Mouse (Mus musculus) liver, embryonic 11.5 days (tissue): ENCODE measurements at regions not wholly inside any gene's neighbourhood (a gene's known extent, or its start where the extent isn't known, plus 50 kb on each side); places are given as distances from the start of the nearest gene placed in this dataset.

Source experiments
- ATAC-seq: fragments of 200-750 bp; cut with Nextera tagmentation; replicated peaks from 2 replicates; pipeline ENCODE4 v1.8.0; 2017; ENCODE audit warnings: moderate number of reproducible peaks, mild to moderate bottlenecking, moderate TSS enrichment, moderate library complexity; ENCODE audit not compliant: low FRiP score
- DNase-seq: peaks from one replicate; pipeline ENCODE4 v3.0.0-alpha.2; 2017; ENCODE audit warnings: low spot score
- H3K27ac ChIP-seq: fragments of 300-500 bp; sonication (generic); 2 replicates; pipeline ENCODE4 v1.5.1; 2014; ENCODE audit warnings: mild to moderate bottlenecking, low read depth, low read length, control low read depth
- H3K27me3 ChIP-seq: fragments of 300-500 bp; sonication (generic); replicated peaks from 2 replicates; pipeline ENCODE4 v1.6.1; 2014; ENCODE audit warnings: low read length, mixed read lengths; ENCODE audit not compliant: control insufficient read depth, insufficient read depth
- H3K36me3 ChIP-seq: fragments of 300-500 bp; sonication (generic); 2 replicates; pipeline ENCODE4 v1.6.1; 2014; ENCODE audit warnings: mild to moderate bottlenecking, low read length, moderate library complexity, mixed read lengths; ENCODE audit not compliant: control insufficient read depth, insufficient read depth
- H3K4me1 ChIP-seq: fragments of 300-500 bp; sonication (generic); replicated peaks from 2 replicates; pipeline ENCODE4 v1.6.1; 2014; ENCODE audit warnings: low read length, mixed read lengths; ENCODE audit not compliant: control insufficient read depth, insufficient read depth
- H3K4me2 ChIP-seq: fragments of 300-500 bp; sonication (generic); 2 replicates; pipeline ENCODE4 v1.6.1; 2014; ENCODE audit warnings: mild to moderate bottlenecking, control low read depth, moderate library complexity
- H3K4me3 ChIP-seq: fragments of 300-500 bp; sonication (generic); 2 replicates; pipeline ENCODE4 v1.5.1; 2014; ENCODE audit warnings: low read depth, low read length, control low read depth
- H3K9ac ChIP-seq: fragments of 300-500 bp; sonication (generic); 2 replicates; pipeline ENCODE4 v1.6.1; 2014; ENCODE audit warnings: low read depth, low read length, control low read depth
- H3K9me3 ChIP-seq: fragments of 300-500 bp; sonication (generic); 2 replicates; pipeline ENCODE4 v1.6.1; 2016; ENCODE audit warnings: low read length, inconsistent platforms, mixed read lengths; ENCODE audit not compliant: control insufficient read depth
- WGBS: fragments of 180-500 bp; shearing (Covaris S2); extraction: QIAGEN DNeasy Blood & Tissue Kit; methylation state at CpG from one replicate; pipeline ENCODE4 v1.1.7; 2014; 5-methylcytosine and 5-hydroxymethylcytosine counted together

DNA sequence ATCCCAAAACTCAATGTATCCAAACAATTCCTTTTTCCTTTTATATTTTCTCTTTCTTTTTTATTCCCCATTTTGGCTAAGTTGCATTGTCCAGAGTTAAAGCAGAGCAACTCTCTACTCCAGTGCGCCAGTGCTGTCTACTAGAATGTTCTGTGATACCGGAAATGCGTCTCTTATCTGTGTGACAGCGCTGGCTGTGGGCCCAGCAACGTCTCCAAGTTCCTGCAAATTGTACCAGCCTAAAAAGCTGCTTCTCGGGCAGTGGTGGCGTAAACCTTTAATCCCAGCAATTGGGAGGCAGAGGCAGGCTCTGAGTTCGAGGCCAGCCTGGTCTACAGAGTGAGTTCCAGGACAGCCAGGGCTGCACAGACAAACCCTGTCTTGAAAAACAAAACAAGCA, 59.4 kb downstream of the Cox18 start:
- H3K9me3 ChIP-seq: no peaks in the 10 kb centered on the region
- no peak overlapping the region for H3K4me2 ChIP-seq
- 78% methylated on average over 8 of the region's 8 CpGs for WGBS
- H3K4me1 ChIP-seq: no peaks in the 10 kb centered on the region
- no peak overlapping the region for H3K27ac ChIP-seq
- no peaks in the 10 kb centered on the region for H3K27me3 ChIP-seq
- DNase-seq (no peak), ATAC-seq (no peak)
- H3K4me3 ChIP-seq: no peak overlapping the region
- no peak overlapping the region for H3K9ac ChIP-seq
- H3K36me3 ChIP-seq: no peaks in the 10 kb centered on the region

GRCm38 (mm10) chr5:90163033-90163859, 60.6 kb downstream of the Cox18 start:
- H3K36me3 ChIP-seq: no peaks in the 10 kb centered on the region
- WGBS: 74% methylated on average over 18 of the region's 18 CpGs
- DNase-seq (no peak), ATAC-seq (no peak)
- no peaks in the 10 kb centered on the region for H3K27me3 ChIP-seq
- H3K4me3 ChIP-seq: no peak overlapping the region
- no peak overlapping the region for H3K27ac ChIP-seq
- no peaks in the 10 kb centered on the region for H3K9me3 ChIP-seq
- no peak overlapping the region for H3K9ac ChIP-seq
- H3K4me1 ChIP-seq: no peaks in the 10 kb centered on the region
- H3K4me2 ChIP-seq: no peak overlapping the region

DNA sequence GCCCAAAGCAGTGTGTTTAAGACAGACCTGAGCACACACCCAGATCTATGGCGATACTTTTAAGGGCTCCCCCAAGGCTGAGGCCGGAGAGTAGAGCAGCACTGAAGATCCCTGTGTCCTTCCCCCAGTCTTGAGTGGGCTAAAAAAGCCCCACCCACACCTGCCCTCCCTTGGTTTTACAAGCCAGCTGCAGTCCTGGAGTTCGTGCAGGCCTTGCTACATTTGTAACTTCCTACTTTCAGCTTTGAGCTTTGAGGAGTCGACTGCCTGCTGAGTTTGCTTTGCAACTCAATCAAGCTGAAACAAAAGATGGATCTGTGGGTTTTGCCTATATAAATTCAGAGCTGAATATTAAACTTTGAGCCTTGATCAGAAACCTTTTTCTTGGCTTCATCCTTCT, 63.5 kb downstream of the Cox18 start:
- 63% methylated on average over 4 of the region's 4 CpGs for WGBS

DNA sequence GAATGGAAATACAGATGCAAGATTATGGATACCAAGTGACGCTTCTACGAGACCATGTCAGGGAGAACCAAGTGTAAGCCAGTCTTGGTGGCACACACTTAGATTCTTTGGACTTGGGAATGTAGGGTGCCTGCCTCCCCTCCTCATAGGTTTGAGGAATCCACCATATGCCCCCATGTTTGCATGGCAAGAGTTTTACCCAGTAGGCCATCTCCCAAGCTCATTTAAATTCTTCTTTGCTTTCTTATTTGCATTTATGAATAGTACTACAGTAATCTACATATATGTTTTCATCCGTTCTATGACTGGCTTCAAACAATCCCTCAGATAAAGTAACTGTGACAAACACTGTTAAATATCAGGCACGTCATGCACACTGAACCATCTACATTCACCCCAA, 67.3 kb downstream of the Cox18 start:
- no peaks in the 10 kb centered on the region for H3K4me1 ChIP-seq
- no peak overlapping the region for H3K9ac ChIP-seq
- ATAC-seq (no peak), DNase-seq (no peak)
- WGBS: 89% methylated on average over 4 of the region's 4 CpGs
- H3K36me3 ChIP-seq: no peaks in the 10 kb centered on the region
- no peaks in the 10 kb centered on the region for H3K27me3 ChIP-seq
- no peaks in the 10 kb centered on the region for H3K9me3 ChIP-seq
- H3K27ac ChIP-seq: no peak overlapping the region
- no peak overlapping the region for H3K4me3 ChIP-seq
- H3K4me2 ChIP-seq: no peak overlapping the region

More for the DNA sequence above, 63.5 kb downstream of the Cox18 start:
- H3K4me1 ChIP-seq: no peaks in the 10 kb centered on the region
- no peaks in the 10 kb centered on the region for H3K36me3 ChIP-seq
- H3K27ac ChIP-seq: no peak overlapping the region
- ATAC-seq: no peak
- no peaks in the 10 kb centered on the region for H3K9me3 ChIP-seq
- no peak overlapping the region for H3K4me3 ChIP-seq
- no peak overlapping the region for H3K9ac ChIP-seq
- H3K27me3 ChIP-seq: no peaks in the 10 kb centered on the region
- no peak for DNase-seq
- no peak overlapping the region for H3K4me2 ChIP-seq

DNA sequence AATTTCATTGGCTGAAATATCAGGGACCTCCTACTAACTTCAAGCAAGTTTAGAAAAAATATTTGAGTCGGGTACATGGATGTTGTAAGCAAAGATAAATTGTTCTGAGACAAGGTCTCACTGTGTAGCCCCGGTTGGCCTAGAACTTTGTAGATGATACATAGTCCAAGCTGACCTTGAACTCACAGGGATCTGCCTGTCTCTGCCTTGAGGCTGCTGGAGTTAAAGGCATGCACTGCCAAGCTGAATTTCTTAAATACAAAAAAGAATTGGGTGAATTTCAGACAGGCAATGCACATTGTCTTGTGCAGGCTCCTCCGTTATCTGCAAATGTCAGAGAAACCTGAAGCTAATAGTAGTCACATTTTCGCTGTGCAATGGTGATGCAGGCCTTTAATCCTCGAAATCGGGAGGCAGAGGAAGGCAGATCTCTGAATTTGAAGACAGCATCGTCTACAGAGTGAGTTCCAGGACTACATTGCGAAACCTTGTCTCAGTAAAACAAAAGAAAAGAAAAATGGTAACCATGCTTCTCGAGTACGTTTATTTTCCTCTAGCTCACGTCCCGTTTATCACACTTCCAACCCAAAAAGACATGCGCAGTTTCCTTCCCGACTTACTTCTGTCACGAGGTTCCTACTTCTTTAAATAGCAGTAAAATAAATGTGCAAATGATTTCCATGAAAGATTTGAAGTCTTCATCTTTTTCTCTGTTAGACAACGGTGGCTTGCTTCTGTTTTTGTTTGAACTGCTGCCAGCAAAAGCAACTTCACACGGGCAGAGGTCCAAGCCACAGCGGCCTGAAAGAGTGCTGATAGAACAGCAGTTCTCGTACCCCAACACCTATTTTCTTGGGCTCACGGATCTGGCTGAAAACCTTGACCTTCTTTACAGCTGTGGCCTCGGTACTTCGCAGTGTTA, 73.9 kb downstream of the Cox18 start:
- Histone ChIP-seq H3K4me1 (no peaks in the 10 kb centered on the region), H3K9me3 (no peaks in the 10 kb centered on the region), H3K27ac (no peak overlapping the region), H3K36me3 (no peaks in the 10 kb centered on the region), H3K9ac (no peak overlapping the region), H3K4me3 (no peak overlapping the region), H3K4me2 (no peak overlapping the region), H3K27me3 (no peaks in the 10 kb centered on the region)
- 78% methylated on average over 22 of the region's 22 CpGs for WGBS
- ATAC-seq (no peak), DNase-seq (no peak)

- WGBS: 74% methylated on average over 7 of the region's 7 CpGs
- H3K4me2 ChIP-seq: no peak overlapping the region
- no peak overlapping the region for H3K9ac ChIP-seq
- H3K36me3 ChIP-seq: no peaks in the 10 kb centered on the region
- ATAC-seq (no peak), DNase-seq (no peak)
- no peaks in the 10 kb centered on the region for H3K4me1 ChIP-seq
- no peak overlapping the region for H3K27ac ChIP-seq
- H3K27me3 ChIP-seq: no peaks in the 10 kb centered on the region
- H3K4me3 ChIP-seq: no peak overlapping the region
- no peaks in the 10 kb centered on the region for H3K9me3 ChIP-seq
Measured at GRCm38 (mm10) chr5:90135971-90136370, 87.8 kb downstream of the Cox18 start.

GRCm38 (mm10) chr5:90107036-90107435, 116.8 kb downstream of the Cox18 start:
- no peaks in the 10 kb centered on the region for H3K9me3 ChIP-seq
- H3K36me3 ChIP-seq: no peaks in the 10 kb centered on the region
- no peak overlapping the region for H3K9ac ChIP-seq
- no peak overlapping the region for H3K27ac ChIP-seq
- no peaks in the 10 kb centered on the region for H3K27me3 ChIP-seq
- no peak for DNase-seq
- no peak overlapping the region for H3K4me2 ChIP-seq
- no peak overlapping the region for H3K4me3 ChIP-seq
- WGBS: 90% methylated on average over 1 of the region's 1 CpGs
- ATAC-seq: no peak
- no peaks in the 10 kb centered on the region for H3K4me1 ChIP-seq

- 59% methylated on average over 7 of the region's 7 CpGs for WGBS
- no peaks in the 10 kb centered on the region for H3K4me1 ChIP-seq
- no peaks in the 10 kb centered on the region for H3K27me3 ChIP-seq
- no peaks in the 10 kb centered on the region for H3K9me3 ChIP-seq
- ATAC-seq: no peak; the same call in 1 of the 2 replicates
- no peak overlapping the region for H3K4me3 ChIP-seq
- no peak overlapping the region for H3K9ac ChIP-seq
- H3K4me2 ChIP-seq: no peak overlapping the region
- no peaks in the 10 kb centered on the region for H3K36me3 ChIP-seq
- no peak overlapping the region for H3K27ac ChIP-seq
- DNase-seq: no peak
Measured at GRCm38 (mm10) chr5:90104672-90105071, 119.1 kb downstream of the Cox18 start.
